Mouse (Mus musculus): ENCODE data around the gene Gm42878. TPM values are rescaled to one million over a fixed set of nuclear protein-coding genes. Genes with fewer than 3 reads are reported as not detected.
A peak's percentile ranks its signal among the peaks of the same experiment; 100 is the strongest.

The Gm42878 gene
- total RNA-seq (2021) = not detected
- long read RNA-seq, experiment 1 = 0 reads
- long read RNA-seq, experiment 2 = 0 reads

GRCm38 (mm10) chr5:121544910-121545792 lies at the start of gene Gm42878, which contains the start of gene Adam1a:
Gene Gm42878, minus strand, starts transcription at chr5:121545482.
Gene Adam1a, minus strand, starts transcription at chr5:121545482.
- TF ChIP-seq CTCF (conservative IDR thresholded peaks at IDR 0.05) = no peak
- Histone ChIP-seq H3K4me3 (peak within 1 kb of the TSS; percentile 98), H3K27ac (peak within 1 kb of the TSS; percentile 99)
- peak in 1 of 2 experiments; percentile 33 for DNase-seq (ENCODE audit: low spot score in 2 of 2)

DNA sequence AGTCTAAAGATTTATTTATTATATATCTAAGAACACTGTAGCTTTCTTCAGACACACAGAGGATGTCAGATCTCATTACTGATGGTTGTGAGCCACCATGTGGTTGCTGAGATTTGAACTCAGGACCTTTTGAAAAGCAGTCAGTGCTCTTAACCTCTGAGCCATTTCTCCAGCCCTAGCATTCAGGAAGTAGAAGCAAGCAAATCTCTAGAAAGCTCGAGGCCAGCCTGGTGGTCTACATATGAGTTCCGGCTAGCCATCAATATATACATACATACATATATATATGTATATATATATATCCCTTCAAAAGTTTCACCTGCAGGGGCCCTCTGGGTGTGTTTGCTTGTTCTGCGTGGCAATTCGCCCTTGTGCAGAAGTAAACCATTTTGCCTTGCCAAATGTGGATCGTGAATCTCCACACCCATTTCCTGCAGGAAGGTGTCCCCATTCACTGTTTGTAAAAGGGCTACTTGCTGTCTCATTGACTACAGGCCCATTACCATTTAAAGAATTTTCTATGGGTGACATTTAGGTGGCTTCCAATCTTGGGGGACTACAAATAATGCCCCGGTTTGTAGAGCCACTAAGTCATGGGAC lies 49.5 kb upstream of the Gm42878 start:
- no peak for TF ChIP-seq CTCF (conservative IDR thresholded peaks at IDR 0.05)

GRCm38 (mm10) chr5:121593451-121594401 lies 48.4 kb upstream of the Gm42878 start, which contains the start of gene Aldh2:
Gene Aldh2, minus strand, starts transcription at chr5:121593824.
- Histone ChIP-seq H3K27ac (peak within 1 kb of the TSS; percentile 94), H3K4me3 (peak within 1 kb of the TSS; percentile 76)
- peak; percentile 46 for TF ChIP-seq CTCF (conservative IDR thresholded peaks at IDR 0.05)
- DNase-seq (ENCODE audit: low spot score in 2 of 2) = peak; percentile 75 to 79

More for the DNA sequence above, 49.5 kb upstream of the Gm42878 start:
- Histone ChIP-seq H3K4me3 (no peak overlapping the region), H3K27ac (no peak overlapping the region)
- no peak for DNase-seq (ENCODE audit: low spot score in 2 of 2)

GRCm38 (mm10) chr5:121592816-121593407 lies 47.6 kb upstream of the Gm42878 start:
- TF ChIP-seq CTCF (conservative IDR thresholded peaks at IDR 0.05) = no peak
- Histone ChIP-seq H3K4me3 (peak overlapping the region; percentile 76), H3K27ac (peak overlapping the region; percentile 94)
- no peak for DNase-seq (ENCODE audit: low spot score in 2 of 2)

- DNase-seq (ENCODE audit: low spot score in 2 of 2) = no peak
- no peak for TF ChIP-seq CTCF (conservative IDR thresholded peaks at IDR 0.05)
- H3K27ac ChIP-seq = peak overlapping the region; percentile 94; the same call in 1 of the 2 replicates
- H3K4me3 ChIP-seq = peak overlapping the region; percentile 76
These were observed 47.0 kb upstream of the Gm42878 start for GRCm38 (mm10) chr5:121592064-121592815.

DNA sequence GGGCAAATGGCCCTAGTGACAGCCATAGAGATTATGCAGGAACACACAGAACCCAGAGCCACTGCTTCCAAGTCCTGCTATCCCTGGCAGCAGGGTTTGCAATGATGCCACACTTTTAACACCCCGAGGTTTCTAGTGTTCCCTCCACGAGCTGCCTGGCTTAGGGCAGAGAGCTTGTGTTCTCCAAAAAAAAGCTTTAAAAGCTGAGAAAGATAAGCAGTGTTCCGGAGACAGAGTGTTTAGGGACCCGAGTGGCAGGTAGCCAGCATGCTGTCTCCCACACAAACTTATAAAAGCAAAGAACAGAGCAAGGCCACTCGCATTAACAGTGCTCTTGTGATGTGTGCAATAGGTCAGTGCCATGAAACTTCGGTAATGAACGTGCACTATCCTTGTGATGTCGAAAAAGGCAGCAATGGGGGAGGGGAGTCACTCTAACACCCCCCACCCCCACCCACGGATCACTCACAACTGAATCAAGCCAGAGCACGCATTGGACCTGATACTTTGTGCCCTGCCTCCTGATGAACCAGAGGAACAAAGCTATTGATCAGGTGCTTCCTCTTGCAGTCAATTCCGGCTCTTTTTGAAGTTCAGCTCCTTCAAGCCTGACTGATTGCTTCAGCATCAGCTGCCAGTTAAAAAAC lies 46.3 kb upstream of the Gm42878 start:
- no peak for TF ChIP-seq CTCF (conservative IDR thresholded peaks at IDR 0.05)
- peak overlapping the region; percentile 76 for H3K4me3 ChIP-seq
- DNase-seq (ENCODE audit: low spot score in 2 of 2) = no peak
- H3K27ac ChIP-seq = peak overlapping the region; percentile 94

DNA sequence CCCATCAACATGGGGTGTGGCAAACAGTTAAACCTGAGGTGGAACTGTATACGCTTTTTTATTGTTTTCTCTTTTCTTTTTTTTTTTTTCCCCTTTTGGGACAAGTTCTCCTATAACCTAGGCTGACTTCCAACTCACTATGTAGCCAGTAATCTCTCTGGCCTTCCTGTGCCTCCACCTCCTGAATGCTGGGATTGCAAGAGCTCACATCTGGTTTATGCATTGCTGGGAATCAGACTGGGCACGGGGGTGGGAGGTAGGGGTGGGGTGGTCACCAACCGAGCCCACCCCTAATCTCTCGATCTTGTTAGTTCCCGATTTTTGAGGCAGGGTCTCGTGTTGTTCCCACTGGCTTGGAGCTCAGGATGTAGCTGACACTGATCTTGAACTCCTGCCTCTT lies 44.6 kb upstream of the Gm42878 start:
- Histone ChIP-seq H3K27ac (no peak overlapping the region), H3K4me3 (no peak overlapping the region)
- no peak for TF ChIP-seq CTCF (conservative IDR thresholded peaks at IDR 0.05)
- no peak for DNase-seq (ENCODE audit: low spot score in 2 of 2)

GRCm38 (mm10) chr5:121586400-121587039 lies 41.2 kb upstream of the Gm42878 start:
- peak; percentile 55 to 83 for DNase-seq (ENCODE audit: low spot score in 2 of 2)
- TF ChIP-seq CTCF (conservative IDR thresholded peaks at IDR 0.05) = no peak
- Histone ChIP-seq H3K4me3 (no peak overlapping the region), H3K27ac (peak overlapping the region; percentile 93)

DNA sequence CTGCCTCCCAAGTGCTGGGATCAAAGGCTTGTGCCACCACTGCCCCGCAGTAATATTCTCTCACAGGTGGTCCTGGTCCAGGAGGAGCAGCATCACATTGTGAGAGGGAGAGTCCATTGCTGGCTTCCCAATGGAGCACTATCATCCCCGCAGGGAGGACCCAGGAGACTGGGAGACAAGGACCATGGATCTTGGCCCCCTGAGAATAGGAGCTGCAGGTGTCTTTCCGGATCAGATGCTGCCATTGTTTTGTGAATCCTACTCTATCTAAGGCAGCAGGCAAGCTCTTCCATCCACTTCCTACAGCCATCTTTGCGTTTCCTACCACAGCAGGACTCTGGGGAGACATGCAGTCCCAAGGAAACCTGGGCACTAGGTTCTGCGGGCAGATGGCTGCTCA lies 40.4 kb upstream of the Gm42878 start:
- no peak overlapping the region for H3K4me3 ChIP-seq
- no peak for DNase-seq (ENCODE audit: low spot score in 2 of 2)
- no peak for TF ChIP-seq CTCF (conservative IDR thresholded peaks at IDR 0.05)
- H3K27ac ChIP-seq = peak overlapping the region; percentile 93

DNA sequence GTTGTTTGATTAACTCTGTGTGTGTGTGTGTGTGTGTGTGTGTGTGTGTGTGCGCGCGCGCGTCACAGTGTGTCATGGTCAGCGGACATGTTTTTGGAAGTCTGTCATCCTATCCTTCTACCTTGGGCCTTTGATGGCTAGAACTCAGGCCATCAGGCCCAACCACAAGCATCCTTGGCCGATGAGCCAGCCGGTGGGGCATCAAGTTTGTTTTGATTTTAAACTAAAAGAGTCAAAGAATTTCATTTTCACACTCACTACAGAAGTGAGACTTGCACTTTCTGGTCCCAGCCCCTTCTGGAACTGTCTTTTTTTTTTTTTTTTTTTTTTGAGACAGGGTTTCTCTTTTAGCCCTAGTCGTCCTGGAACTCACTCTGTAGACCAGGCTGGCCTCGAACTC lies 39.7 kb upstream of the Gm42878 start:
- no peak for TF ChIP-seq CTCF (conservative IDR thresholded peaks at IDR 0.05)
- H3K4me3 ChIP-seq = no peak overlapping the region
- no peak for DNase-seq (ENCODE audit: low spot score in 2 of 2)
- 0 out of 2 replicates have a peak overlapping the region, but pooled peaks have one; percentile 93 for H3K27ac ChIP-seq
